Mouse (Mus musculus) spleen, postnatal 10 days (tissue): ENCODE results near the gene Telo2.
"Not testable (repeated sequence)": the region's sequence is repeated elsewhere in the genome, so short reads cannot be mapped to it uniquely, and the experiment has no call there.

Source experiments
- DNase-seq, 2 experiments: peaks; one replicate each; pipeline ENCODE4 v3.0.0; 2021 to 2022; ENCODE audit warnings: low spot score in 2 of 2

The Telo2 gene

DNA sequence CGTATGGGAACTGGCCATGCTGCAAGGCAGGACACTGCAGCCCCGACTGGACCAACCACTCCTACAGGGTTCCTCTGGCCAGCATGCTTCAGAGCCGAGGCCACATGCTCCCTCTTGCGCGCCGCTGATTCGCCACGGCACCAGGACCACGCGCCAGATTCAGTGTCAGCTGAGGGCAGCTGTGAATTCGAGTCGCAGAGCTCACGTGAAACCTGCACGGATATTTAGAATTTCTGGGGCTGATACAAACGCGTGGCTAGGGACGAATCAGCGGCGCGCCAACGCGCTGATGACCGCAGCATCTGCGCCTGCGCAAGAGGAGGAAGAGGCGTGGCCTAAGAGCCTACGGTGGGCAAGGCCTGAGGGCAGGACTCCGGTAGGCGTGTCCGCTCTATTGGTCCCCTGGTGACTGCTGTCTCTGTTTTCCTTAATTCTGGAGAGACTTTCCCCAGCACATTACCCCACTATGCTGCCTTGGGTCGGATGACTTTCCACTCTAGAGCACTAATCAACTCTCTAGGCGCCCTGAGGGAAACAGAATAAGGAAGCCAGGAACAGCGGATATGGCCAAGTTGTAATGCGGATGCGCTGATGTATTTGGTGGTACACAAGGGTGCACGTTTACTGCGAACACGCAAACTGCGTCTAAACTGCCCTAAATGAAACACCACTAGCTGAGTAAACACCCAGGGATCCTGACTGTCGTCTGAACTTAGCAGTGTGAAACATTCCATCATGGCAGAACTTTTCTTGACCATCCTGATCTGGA is at the start of gene Telo2:
Telo2 (minus strand) TSS at position 304 of the 769 bp plus-strand sequence.
- DNase-seq, result peak; percentile 95 to 98

DNA sequence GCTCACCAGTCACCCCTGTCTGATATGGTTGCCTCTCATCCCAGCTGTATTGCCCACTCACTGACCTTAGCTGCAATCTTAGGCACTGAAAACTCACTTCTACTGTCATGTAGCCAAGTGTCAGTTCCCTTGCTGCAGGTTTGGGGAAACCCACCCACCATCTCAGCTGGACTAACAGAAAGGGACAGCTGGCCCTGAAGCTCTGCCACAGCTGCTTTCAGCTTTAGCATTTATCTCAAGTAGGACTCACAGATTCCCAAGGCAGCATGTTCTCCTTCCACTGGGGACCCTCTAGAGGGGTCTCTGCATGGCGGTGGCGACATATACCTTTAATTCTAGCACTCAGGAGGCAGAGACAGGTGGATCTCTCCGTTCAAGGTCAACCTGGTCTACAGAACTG is 49.0 kb upstream of the Telo2 start:
- DNase-seq, result no peak

DNA sequence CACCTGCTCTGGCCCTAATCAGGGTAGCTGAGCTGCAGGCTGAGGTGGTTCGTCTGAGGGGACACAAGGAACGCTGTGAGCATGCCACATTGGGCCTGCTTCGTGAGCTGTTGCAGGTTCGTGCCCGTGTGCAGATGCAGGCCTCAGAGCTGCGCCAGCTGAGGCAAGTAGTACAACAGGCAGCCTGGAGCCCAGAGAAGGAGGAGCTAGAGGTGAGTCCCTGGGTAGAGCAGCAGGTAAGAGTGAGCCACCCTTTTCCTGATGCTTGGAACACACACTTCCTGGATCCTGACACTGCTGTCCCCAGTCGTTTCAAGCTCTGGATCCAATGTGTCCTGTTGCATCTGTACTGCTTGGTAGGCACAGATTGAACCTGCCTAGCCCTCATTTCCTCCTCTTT is 47.6 kb upstream of the Telo2 start:
- DNase-seq, result no peak

GRCm38 (mm10) chr17:25162161-25162560 is 46.4 kb upstream of the Telo2 start, which contains the start of gene Ccdc154:
Gene Ccdc154 (plus strand): TSS chr17:25162461.
- no peak for DNase-seq

- no peak for DNase-seq
Observed at GRCm38 (mm10) chr17:25139960-25140359, 24.2 kb upstream of the Telo2 start.

GRCm38 (mm10) chr17:25138803-25139202 is 23.0 kb upstream of the Telo2 start:
- no peak for DNase-seq

DNA sequence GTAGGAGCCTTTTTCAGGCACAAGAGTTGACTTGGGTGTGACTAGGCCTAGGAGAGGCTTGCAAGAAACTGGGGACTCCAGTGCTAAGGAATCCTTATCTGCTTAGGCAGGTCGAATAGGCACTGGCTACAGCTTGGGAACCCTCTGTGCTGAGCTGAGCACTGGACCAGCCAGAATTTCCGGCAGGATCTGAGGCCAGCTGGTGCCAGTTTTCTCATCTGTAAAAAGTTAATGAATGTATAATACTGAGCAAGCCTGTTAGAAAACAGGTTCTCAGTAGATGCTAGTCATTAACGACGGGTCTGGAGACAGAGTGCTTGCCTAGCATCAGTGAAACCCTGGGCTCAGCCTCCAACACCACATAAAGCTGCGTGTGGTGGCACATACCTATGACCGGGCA is 19.9 kb upstream of the Telo2 start:
- no peak for DNase-seq

DNA sequence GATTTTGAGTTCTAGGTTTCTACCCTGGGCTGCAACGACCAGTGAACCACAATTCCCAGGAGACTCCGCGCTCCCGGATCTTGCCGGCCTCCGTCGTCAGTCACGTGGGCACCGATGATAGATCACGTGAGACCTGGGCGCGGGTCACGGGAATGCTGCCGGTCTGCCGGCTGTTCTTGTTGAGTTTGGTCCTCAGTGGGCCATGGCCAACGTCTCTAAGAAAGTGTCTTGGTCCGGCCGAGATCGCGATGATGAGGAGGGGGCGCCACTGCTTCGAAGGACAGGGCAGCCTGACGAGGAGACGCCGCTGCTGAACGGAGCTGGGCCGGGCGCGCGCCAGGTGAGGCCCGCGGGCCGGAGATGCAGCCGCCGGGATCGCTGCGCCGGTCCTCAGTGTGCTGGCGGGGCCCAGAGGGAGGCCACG is 17.5 kb upstream of the Telo2 start, which contains the start of gene Clcn7:
Clcn7 (plus strand) TSS at position 117 of the 424 bp plus-strand sequence.
- DNase-seq, result peak; percentile 87 to 94

- no peak for DNase-seq
Observed at GRCm38 (mm10) chr17:25130060-25130459, 14.3 kb upstream of the Telo2 start.

DNA sequence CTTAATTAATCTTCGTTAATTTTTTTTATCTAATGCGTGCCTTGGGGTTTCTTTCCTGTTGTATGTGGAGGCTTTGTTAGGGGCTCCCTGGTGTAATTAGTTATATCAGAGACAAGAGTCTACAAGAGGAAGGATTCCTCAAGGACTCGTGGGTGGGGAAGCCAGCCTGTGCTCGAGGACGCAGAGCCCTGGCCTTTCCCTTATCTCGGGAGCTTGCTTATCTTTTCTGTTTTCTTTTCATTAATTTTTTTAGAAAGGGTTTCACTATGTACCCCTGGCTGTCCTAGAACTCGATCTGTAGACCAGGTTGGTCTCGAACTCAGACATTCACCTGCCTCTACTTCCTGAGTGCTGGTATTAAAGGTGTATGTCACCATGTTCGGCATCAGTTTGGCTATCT is 11.9 kb upstream of the Telo2 start:
- peak in 1 of 2 experiments; percentile 24 for DNase-seq

- DNase-seq, result peak; percentile 51 to 60
Observed at GRCm38 (mm10) chr17:25127079-25127478, 11.3 kb upstream of the Telo2 start.

DNA sequence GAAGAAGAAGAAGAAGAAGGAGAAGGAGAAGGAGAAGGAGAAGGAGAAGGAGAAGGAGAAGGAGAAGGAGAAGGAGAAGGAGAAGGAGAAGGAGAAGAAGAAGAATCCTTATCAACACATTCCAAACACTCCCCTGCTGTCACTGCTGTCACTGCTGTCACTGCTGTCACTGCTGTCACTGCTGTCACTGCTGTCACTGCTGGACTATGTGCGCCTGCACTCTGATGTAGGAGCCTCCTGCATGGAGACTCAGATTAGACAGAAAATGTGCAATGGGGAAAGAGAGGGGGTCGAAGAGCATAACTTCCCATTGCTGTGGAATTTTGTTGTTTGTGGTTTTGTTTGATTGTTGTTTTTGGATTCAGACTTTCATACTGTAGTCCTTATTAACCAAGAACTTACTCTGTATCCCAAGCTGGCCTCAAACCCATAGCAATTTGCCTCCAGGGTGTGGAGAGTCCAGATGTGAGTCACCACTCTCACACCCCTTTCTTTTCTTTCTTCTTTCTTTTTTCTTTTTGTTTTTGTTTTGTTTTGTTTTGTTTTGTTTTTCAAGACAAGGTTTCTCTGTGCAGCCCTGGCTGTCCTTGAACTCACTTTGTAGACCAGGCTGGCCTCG is 9.8 kb upstream of the Telo2 start:
- not testable (repeated sequence) for DNase-seq

DNA sequence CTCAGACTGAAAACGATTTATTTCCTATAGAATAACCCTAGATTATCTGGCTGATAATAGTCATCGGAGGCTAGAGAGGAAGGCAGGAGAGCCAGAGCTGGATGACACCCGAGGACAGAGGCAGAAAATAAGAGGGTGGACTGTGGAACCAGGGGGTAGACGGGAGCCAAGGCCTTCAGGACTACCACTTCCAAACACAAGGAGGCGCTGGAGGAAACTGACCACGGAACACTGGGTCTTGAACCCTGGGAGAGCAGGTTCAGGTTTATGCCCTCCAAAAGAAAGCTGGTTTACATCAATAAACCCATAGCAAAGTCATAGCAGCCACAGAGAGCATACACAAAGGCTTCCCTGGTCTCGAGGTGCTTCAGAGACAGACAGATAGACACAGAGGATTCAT is 8.2 kb upstream of the Telo2 start:
- DNase-seq, result peak; percentile 26 to 65

GRCm38 (mm10) chr17:25120406-25120805 is 4.6 kb upstream of the Telo2 start, which contains the start of gene Ptx4:
Gene Ptx4 (plus strand): TSS chr17:25120760.
- no peak for DNase-seq

- DNase-seq, result peak in 1 of 2 experiments; percentile 62
Observed at GRCm38 (mm10) chr17:25117263-25117662, 1.5 kb upstream of the Telo2 start.

GRCm38 (mm10) chr17:25114908-25115645 is 690 bp downstream of the Telo2 start:
- DNase-seq, result peak in 1 of 2 experiments; percentile 61

GRCm38 (mm10) chr17:25112423-25112810 is 3.4 kb downstream of the Telo2 start:
- DNase-seq, result no peak

DNA sequence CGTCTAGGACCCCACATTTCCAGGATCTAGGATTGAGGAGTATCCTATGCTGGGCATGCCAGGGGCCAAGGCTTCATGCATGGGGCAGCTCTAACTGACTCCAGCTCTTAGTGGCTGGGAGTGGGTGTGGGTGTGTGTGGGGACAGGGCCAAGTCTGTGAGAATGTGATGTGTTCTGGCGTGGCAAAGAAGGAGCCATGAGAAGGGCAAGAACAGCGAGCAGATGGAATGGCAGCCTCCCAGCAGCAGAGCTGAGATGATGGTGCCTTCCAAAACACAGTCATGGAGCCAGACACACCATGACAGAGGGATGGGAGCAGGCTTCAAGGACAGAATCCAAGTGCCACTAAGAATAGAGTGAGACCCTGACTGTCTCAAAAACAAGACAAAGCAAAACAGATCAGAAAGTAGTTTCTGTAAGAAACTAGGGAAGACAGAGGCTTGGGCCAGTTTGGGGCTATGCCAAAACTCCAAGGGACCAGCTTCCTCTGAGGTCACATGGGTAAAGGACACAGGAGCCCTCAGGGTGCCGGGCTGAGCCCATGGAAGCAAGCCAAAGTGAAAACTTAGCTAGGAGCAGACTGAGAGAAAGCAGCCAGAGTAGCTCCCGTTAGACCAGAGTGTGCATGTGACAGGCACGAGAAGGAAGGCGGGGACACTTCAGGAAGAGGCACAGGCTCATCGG is 3.9 kb downstream of the Telo2 start:
- no peak for DNase-seq

- DNase-seq, result no peak
Observed at GRCm38 (mm10) chr17:25111220-25111619, 4.5 kb downstream of the Telo2 start.

DNA sequence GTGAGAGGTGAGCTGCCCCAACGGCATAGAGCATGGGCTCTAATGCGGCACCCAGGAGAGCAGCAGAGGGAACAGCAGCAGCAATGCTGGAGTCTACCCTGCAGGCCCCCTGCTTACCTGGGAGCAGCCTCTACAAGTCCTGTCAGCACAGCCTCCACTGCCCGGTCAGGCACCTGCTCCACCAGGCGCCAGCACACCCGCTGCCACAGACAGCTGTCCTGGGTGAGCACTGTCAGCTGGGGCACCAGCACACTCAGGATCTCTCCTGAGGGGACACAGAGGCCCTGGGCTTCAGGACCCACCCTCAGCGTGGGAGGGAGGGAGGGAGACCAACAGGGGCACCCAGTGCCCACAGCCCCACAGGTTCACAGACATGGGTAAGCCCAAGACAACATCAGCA is 5.2 kb downstream of the Telo2 start:
- DNase-seq, result no peak

DNA sequence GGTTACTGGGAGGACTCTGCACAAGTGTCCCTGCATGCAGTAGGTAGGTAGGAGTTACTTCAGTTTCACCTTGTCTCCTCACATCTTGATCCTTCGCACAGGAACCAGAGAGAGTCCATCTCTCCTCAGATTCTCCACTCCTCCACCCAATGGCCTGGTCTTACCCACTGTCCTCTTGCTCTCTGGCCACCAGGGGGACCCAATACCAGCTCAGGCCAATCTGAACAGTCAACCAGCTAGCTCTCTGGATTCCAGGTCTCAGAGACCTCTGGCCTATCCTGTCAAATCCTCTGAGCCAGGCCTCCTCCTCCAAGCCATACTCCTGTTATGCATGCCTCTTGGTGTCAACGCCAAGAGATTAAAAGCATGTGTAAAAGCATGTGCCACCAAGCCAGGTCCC is 6.2 kb downstream of the Telo2 start:
- peak in 1 of 2 experiments; percentile 67 for DNase-seq

DNA sequence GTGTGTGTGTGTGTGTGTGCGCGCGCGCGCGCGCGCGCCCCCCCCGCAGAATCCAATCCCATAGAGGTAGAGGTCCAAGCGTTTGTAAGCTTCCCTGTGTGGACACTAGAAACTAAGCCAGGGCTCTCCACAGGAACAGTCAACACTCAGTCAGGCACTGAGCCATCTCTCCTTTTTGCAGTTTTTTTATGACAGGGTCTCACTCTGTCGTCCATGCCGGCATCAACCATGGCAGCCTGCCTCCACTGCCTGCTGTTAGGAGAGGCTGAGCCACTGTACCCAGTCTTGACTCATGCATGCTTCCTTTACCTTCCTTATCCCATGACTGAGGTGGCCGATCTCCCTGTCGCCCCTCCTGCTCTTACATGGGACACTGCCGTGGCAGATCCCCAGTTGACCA is 8.0 kb downstream of the Telo2 start:
- no peak for DNase-seq
